Mouse (Mus musculus) ES-E14 (cell line): Measurements from ENCODE around the gene Cartpt. TPM values are rescaled to one million over a fixed set of nuclear protein-coding genes. Genes with fewer than 3 reads are reported as not detected.
A peak's percentile ranks its signal among the peaks of the same experiment; 100 is the strongest.

Source experiments
- DNase-seq: peaks from one replicate; pipeline ENCODE4 v3.0.0-alpha.2; 2013; ENCODE audit warnings: low read depth, low spot score
- H3K27ac ChIP-seq: 2 replicates; pipeline ENCODE4 v1.5.1; 2012; ENCODE audit warnings: low read depth, mild to moderate bottlenecking, low read length, moderate library complexity, mixed read lengths; ENCODE audit not compliant: poor library complexity, insufficient read depth, severe bottlenecking
- H3K36me3 ChIP-seq: 2 replicates; pipeline ENCODE4 v1.6.1; 2012; ENCODE audit warnings: mild to moderate bottlenecking, low read length, moderate library complexity, mixed read lengths; ENCODE audit not compliant: control insufficient read depth, poor library complexity, insufficient read depth, severe bottlenecking
- H3K4me1 ChIP-seq, 2 experiments: fragments of 150-350 bp in 1 of 2; sonication (generic) in 1 of 2; 2 replicates each; pipeline ENCODE4 v1.6.1; 2012; ENCODE audit warnings: low read length in 2 of 2, mild to moderate bottlenecking in 1 of 2, mixed read lengths in 1 of 2; ENCODE audit not compliant: control insufficient read depth in 2 of 2, insufficient read depth in 2 of 2, poor library complexity in 1 of 2
- H3K4me3 ChIP-seq, 2 experiments: fragments of 150-350 bp in 1 of 2; sonication (generic) in 1 of 2; 2 replicates each; pipeline ENCODE4 v1.5.1; 2012; ENCODE audit warnings: low read length in 2 of 2, low read depth in 1 of 2, mild to moderate bottlenecking in 1 of 2, mixed read lengths in 1 of 2; ENCODE audit not compliant: insufficient read depth in 1 of 2, poor library complexity in 1 of 2, severe bottlenecking in 1 of 2
- H3K9ac ChIP-seq: 2 replicates; pipeline ENCODE4 v1.6.1; 2012; ENCODE audit warnings: low read depth, mild to moderate bottlenecking, low read length, mixed read lengths; ENCODE audit not compliant: poor library complexity, insufficient read depth, severe bottlenecking
- H3K9me3 ChIP-seq: fragments of 150-350 bp; sonication (generic); 2 replicates; pipeline ENCODE4 v1.6.1; 2012; ENCODE audit warnings: low read depth, mild to moderate bottlenecking, low read length; ENCODE audit not compliant: control insufficient read depth, insufficient read depth
- CHD2 ChIP-seq: IDR thresholded peaks from 2 replicates; pipeline ENCODE4 v1.6.1; 2014; ENCODE audit warnings: mild to moderate bottlenecking, low read depth, low read length, inconsistent platforms
- HCFC1 ChIP-seq: IDR thresholded peaks from 2 replicates; pipeline ENCODE4 v1.6.1; 2012; ENCODE audit warnings: low read length, inconsistent platforms, borderline replicate concordance; ENCODE audit not compliant: insufficient read depth
- MAFK ChIP-seq: IDR thresholded peaks from 2 replicates; pipeline ENCODE4 v1.6.1; 2014; ENCODE audit warnings: mild to moderate bottlenecking, low read depth, low read length, inconsistent platforms; ENCODE audit not compliant: insufficient read depth
- ZC3H11A ChIP-seq: IDR thresholded peaks from 2 replicates; pipeline ENCODE4 v1.6.1; 2012; ENCODE audit warnings: low read depth, mild to moderate bottlenecking, inconsistent platforms, low read length, borderline replicate concordance
- ZNF384 ChIP-seq: IDR thresholded peaks from 2 replicates; pipeline ENCODE4 v1.6.1; 2012; ENCODE audit warnings: low read depth, low read length, inconsistent platforms
- in situ Hi-C, 2 experiments: fragments of 600-800 bp; cut with MboI; formaldehyde crosslinking; loops; one replicate each; pipeline ENCODE4 v1.15.1; 2025; ENCODE audit warnings: low sequenced_read_pairs in 2 of 2, inconsistent platforms in 1 of 2; ENCODE audit not compliant: unreplicated experiment in 2 of 2
- total RNA-seq: library from RNA; depleted of rRNA; stranded (reverse); fragments of 300-350 nt; gene quantifications from 2 replicates; pipeline ENCODE4 v1.2.3, GENCODE M21; 2012; rRNA removed

The Cartpt gene
- total RNA-seq = not detected in 2 replicates

DNA sequence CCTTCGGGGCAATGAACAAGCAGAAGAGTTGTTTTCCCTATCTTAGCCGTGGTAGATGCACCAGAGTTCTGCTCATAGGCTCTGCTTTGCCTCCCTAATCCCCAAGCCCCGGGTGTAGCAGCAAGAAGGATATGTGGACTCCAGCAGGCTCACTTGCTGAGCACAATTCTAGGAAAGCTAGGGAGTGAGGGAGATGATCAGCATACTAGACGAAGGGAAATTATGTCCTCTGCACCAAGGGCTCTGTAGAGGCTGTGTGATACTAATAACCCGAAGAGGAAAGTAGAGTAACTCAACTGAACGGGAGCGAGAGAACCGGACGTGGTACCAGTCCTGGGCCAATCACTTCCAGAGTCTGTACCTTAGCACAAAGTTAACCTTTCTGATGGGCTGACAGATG lies at the start of gene Cartpt:
Gene Cartpt (minus strand): TSS at position 127 of the 400 bp plus-strand sequence.
- no peaks in the 10 kb centered on the region for H3K36me3 ChIP-seq

DNA sequence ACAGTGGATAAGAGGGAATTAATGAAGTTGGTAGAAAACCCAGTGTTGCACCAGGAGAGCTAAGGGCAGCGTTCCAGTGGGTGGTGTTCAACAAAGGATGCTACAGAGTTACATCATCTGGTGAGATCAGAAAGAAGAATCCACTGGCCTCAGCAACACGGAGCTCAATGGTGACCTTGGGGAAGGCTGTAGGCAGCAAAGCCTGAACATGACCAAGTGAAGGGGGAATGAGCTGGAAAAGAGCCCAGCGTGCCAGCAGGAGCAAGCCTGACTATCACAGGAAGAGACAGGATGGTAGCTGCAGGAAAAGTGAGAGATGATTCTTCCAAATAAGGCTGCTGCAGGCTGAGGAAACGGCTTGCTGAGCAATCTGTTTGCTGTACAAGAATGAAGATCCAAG lies 46.5 kb upstream of the Cartpt start:
- in situ Hi-C loops = no loop called here
- no peak for DNase-seq
- H3K4me3 ChIP-seq = no peak overlapping the region
- H3K27ac ChIP-seq = no peak overlapping the region
- no peaks in the 10 kb centered on the region for H3K9me3 ChIP-seq
- no peak overlapping the region for H3K9ac ChIP-seq
- H3K4me1 ChIP-seq = no peaks in the 10 kb centered on the region
- H3K36me3 ChIP-seq = no peaks in the 10 kb centered on the region
- no peak for TF ChIP-seq HCFC1
- TF ChIP-seq ZNF384 = no peak

More for the DNA sequence above, at the start of gene Cartpt:
- H3K27ac ChIP-seq = no peak within 1 kb of the TSS
- no peak for TF ChIP-seq ZC3H11A
- in situ Hi-C loops = no loop called here
- DNase-seq = no peak
- H3K4me3 ChIP-seq = peak within 1 kb of the TSS; percentile 49 to 50; a peak in 3 of 4 replicates
- H3K4me1 ChIP-seq = no peaks in the 10 kb centered on the region
- H3K9me3 ChIP-seq = no peaks in the 10 kb centered on the region
- H3K9ac ChIP-seq = no peak within 1 kb of the TSS

DNA sequence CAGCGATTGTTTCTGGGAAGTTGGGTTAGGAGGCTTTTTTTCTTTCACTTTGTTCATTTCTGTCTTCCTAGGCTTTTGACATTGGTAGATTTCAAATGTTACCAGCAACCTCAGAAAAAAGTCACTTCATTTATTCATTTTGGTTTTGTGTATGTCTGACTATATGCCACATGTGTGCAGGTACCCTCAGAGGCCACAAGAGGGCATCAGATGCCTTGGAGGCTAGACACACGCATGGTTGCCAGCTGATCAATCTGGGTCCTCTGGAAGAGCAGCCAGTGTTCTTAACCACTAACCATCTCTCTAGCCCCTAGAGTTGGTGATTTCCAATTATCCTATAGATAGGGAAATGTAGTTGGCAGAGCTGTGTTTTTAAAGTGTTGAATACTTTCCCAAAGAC lies 42.6 kb upstream of the Cartpt start:
- DNase-seq = peak; percentile 6
- no peaks in the 10 kb centered on the region for H3K36me3 ChIP-seq
- no peak overlapping the region for H3K9ac ChIP-seq
- H3K9me3 ChIP-seq = no peaks in the 10 kb centered on the region
- H3K27ac ChIP-seq = no peak overlapping the region
- TF ChIP-seq HCFC1 = no peak
- no peak; the same call in 1 of the 2 replicates for TF ChIP-seq ZC3H11A
- TF ChIP-seq CHD2 = no peak
- no peak for TF ChIP-seq MAFK
- TF ChIP-seq ZNF384 = no peak
- H3K4me3 ChIP-seq = no peak overlapping the region
- peaks cover 0 to 2% of the 10 kb centered on the region in 2 experiments; a peak in 1 of 4 replicates for H3K4me1 ChIP-seq
- in situ Hi-C loops = no loop called here

DNA sequence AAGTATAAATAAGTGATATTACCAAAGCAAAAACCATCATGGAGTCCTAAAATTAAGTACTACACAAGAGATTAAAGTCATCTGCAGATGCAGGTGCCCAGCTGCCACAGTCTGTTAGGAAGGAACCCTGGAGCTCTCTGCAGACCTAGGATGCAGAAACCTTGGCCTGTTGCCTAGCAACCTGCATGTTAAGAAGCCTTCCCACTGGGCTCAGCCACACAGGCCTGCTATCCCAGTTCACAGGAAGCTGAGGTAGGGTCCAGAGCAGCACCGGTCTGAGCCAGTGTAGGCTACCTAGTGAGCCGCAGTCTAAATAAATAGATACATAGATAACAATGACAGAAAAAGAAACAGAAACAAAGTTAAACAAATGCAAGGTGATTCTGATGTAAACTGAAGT lies 39.7 kb upstream of the Cartpt start:
- TF ChIP-seq ZNF384 (no peak), HCFC1 (no peak), CHD2 (no peak), MAFK (no peak), ZC3H11A (no peak)

DNA sequence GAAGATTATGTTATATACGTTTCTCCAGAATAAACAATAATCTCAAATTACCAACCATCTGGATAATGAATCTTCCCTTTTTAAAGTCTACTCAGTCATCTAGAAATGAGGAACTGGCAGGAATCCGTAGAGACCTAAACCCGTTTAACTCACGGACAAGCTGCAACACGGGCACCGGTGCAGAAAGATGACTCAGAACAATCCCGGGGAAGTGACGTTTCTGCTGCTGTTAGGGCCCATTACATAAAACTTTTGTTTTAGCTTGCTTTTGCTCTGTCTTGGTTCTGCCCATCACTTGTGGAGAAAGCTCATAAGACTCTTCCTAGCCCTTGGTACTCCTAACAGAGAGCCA lies 38.4 kb upstream of the Cartpt start:
- in situ Hi-C loops = no loop called here
- no peak overlapping the region for H3K4me3 ChIP-seq
- H3K27ac ChIP-seq = no peak overlapping the region
- H3K9ac ChIP-seq = no peak overlapping the region
- H3K9me3 ChIP-seq = no peaks in the 10 kb centered on the region
- TF ChIP-seq HCFC1 (no peak), ZC3H11A (no peak), ZNF384 (no peak), CHD2 (no peak), MAFK (no peak)
- DNase-seq = no peak
- no peaks in the 10 kb centered on the region for H3K36me3 ChIP-seq
- H3K4me1 ChIP-seq = peaks cover 0 to 2% of the 10 kb centered on the region in 2 experiments; a peak in 1 of 4 replicates

More for the DNA sequence above, 39.7 kb upstream of the Cartpt start:
- Histone ChIP-seq H3K9me3 (no peaks in the 10 kb centered on the region), H3K9ac (no peak overlapping the region), H3K4me1 (peaks cover 0 to 2% of the 10 kb centered on the region in 2 experiments; a peak in 1 of 4 replicates), H3K27ac (no peak overlapping the region), H3K36me3 (no peaks in the 10 kb centered on the region), H3K4me3 (no peak overlapping the region)
- in situ Hi-C loops = no loop called here
- peak; percentile 25 for DNase-seq
